Mouse (Mus musculus): ENCODE measurements around the gene Rab3il1. TPM values are rescaled to one million over a fixed set of nuclear protein-coding genes. Genes with fewer than 3 reads are reported as not detected.

The Rab3il1 gene
- total RNA-seq, 1 experiment: 4.0 TPM

- Histone ChIP-seq H3K9me3 (ENCODE audit: control insufficient read depth, insufficient read depth, low read depth, low read length) (no peaks in the 10 kb centered on the region), H3K4me3 (ENCODE audit: insufficient read depth in 1 of 2, low read depth in 1 of 2, low read length in 2 of 2, poor library complexity in 1 of 2, severe bottlenecking in 1 of 2) (no peak overlapping the region), H3K36me3 (ENCODE audit: control insufficient read depth, insufficient read depth, low read length, poor library complexity, severe bottlenecking) (no peaks in the 10 kb centered on the region), H3K9ac (ENCODE audit: insufficient read depth, low read depth, low read length, poor library complexity, severe bottlenecking) (no peak overlapping the region), H3K27ac (ENCODE audit: insufficient read depth, low read depth, low read length, poor library complexity, severe bottlenecking) (no peak overlapping the region), H3K4me1 (ENCODE audit: control insufficient read depth in 2 of 2, insufficient read depth in 2 of 2, low read length in 2 of 2, poor library complexity in 1 of 2) (no peaks in the 10 kb centered on the region)
- TF ChIP-seq ZC3H11A (IDR thresholded peaks at IDR 0.05; ENCODE audit: borderline replicate concordance, low read depth, low read length) (no peak), CHD2 (IDR thresholded peaks at IDR 0.05; ENCODE audit: low read depth, low read length) (no peak), ZNF384 (IDR thresholded peaks at IDR 0.05; ENCODE audit: low read depth, low read length) (no peak), MAFK (IDR thresholded peaks at IDR 0.05; ENCODE audit: insufficient read depth, low read depth, low read length) (no peak), HCFC1 (IDR thresholded peaks at IDR 0.05; ENCODE audit: borderline replicate concordance, insufficient read depth, low read length) (no peak)
- in situ Hi-C loops (cut with MboI; ENCODE audit: low sequenced_read_pairs in 2 of 2, unreplicated experiment in 2 of 2): loop anchor here in 1 of 2 experiments (5.0 kb wide), 1 partner anchor 34 kb away; no protein-coding TSS in a partner anchor
- DNase-seq (ENCODE audit: low read depth, low spot score): no peak
Measured at GRCm38 (mm10) chr19:10003696-10004095, 2.2 kb downstream of the Rab3il1 start.

DNA sequence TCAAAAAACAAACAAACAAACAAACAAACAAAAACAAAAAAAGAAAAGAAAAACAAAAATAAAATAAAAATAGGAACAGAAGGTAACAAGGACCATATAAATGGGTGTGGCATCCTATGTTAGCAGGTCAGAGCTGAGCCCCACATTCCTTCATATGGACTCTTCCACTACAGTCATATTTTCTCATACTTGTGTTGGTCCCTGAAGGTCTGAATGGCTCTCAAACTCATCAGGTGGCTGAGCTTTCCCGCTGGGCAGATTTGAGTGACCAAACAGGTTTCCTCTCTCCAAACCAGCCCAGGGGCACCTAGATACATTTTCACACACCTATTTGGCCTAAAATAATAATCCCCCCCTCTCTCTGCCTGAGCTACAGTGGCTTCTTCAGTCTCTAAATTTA, 9.9 kb downstream of the Rab3il1 start:
- H3K27ac ChIP-seq (ENCODE audit: insufficient read depth, low read depth, low read length, poor library complexity, severe bottlenecking): no peak overlapping the region
- no peaks in the 10 kb centered on the region for H3K9me3 ChIP-seq (ENCODE audit: control insufficient read depth, insufficient read depth, low read depth, low read length)
- H3K4me1 ChIP-seq (ENCODE audit: control insufficient read depth in 2 of 2, insufficient read depth in 2 of 2, low read length in 2 of 2, poor library complexity in 1 of 2): peaks cover 14 to 17% of the 10 kb centered on the region in 2 experiments; a peak in 2 of 4 replicates
- DNase-seq (ENCODE audit: low read depth, low spot score): no peak
- no peak overlapping the region for H3K9ac ChIP-seq (ENCODE audit: insufficient read depth, low read depth, low read length, poor library complexity, severe bottlenecking)
- H3K36me3 ChIP-seq (ENCODE audit: control insufficient read depth, insufficient read depth, low read length, poor library complexity, severe bottlenecking): no peaks in the 10 kb centered on the region
- in situ Hi-C loops (cut with MboI; ENCODE audit: low sequenced_read_pairs in 2 of 2, unreplicated experiment in 2 of 2): no loop called here
- TF ChIP-seq ZC3H11A (IDR thresholded peaks at IDR 0.05; ENCODE audit: borderline replicate concordance, low read depth, low read length) (no peak), CHD2 (IDR thresholded peaks at IDR 0.05; ENCODE audit: low read depth, low read length) (no peak), ZNF384 (IDR thresholded peaks at IDR 0.05; ENCODE audit: low read depth, low read length) (no peak), MAFK (IDR thresholded peaks at IDR 0.05; ENCODE audit: insufficient read depth, low read depth, low read length) (no peak), HCFC1 (IDR thresholded peaks at IDR 0.05; ENCODE audit: borderline replicate concordance, insufficient read depth, low read length) (no peak)
- no peak overlapping the region for H3K4me3 ChIP-seq (ENCODE audit: insufficient read depth in 1 of 2, low read depth in 1 of 2, low read length in 2 of 2, poor library complexity in 1 of 2, severe bottlenecking in 1 of 2)

DNA sequence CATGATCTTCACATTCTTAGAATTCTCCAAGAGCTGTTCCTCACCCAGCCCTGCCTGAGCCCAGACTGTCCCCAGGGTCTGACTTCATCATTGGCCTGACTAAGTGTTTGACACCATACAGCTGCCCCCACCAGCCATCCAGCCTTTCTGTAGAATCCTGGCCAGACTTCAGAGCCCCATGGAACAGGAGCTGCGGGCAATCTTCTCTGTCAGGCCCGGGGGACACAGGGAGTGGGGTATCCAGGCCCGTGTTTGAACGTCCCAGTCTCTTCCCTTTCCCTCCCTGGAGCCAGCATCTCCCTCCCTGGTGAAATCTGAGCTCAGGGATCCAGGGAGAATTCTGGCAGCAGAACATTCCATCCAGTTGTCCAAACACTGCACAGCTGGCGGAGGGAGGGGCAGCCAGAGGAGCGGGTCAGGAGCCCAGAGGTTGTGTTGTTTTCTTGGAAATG, 11.4 kb downstream of the Rab3il1 start:
- TF ChIP-seq HCFC1 (IDR thresholded peaks at IDR 0.05; ENCODE audit: borderline replicate concordance, insufficient read depth, low read length) (no peak), MAFK (IDR thresholded peaks at IDR 0.05; ENCODE audit: insufficient read depth, low read depth, low read length) (no peak), CHD2 (IDR thresholded peaks at IDR 0.05; ENCODE audit: low read depth, low read length) (no peak), ZC3H11A (IDR thresholded peaks at IDR 0.05; ENCODE audit: borderline replicate concordance, low read depth, low read length) (no peak), ZNF384 (IDR thresholded peaks at IDR 0.05; ENCODE audit: low read depth, low read length) (no peak)
- Histone ChIP-seq H3K4me1 (ENCODE audit: control insufficient read depth in 2 of 2, insufficient read depth in 2 of 2, low read length in 2 of 2, poor library complexity in 1 of 2) (peaks cover 18 to 19% of the 10 kb centered on the region in 2 experiments; a peak in 3 of 4 replicates), H3K9ac (ENCODE audit: insufficient read depth, low read depth, low read length, poor library complexity, severe bottlenecking) (0 out of 2 replicates have a peak overlapping the region, but pooled peaks have one; percentile 7), H3K9me3 (ENCODE audit: control insufficient read depth, insufficient read depth, low read depth, low read length) (no peaks in the 10 kb centered on the region), H3K36me3 (ENCODE audit: control insufficient read depth, insufficient read depth, low read length, poor library complexity, severe bottlenecking) (no peaks in the 10 kb centered on the region), H3K4me3 (ENCODE audit: insufficient read depth in 1 of 2, low read depth in 1 of 2, low read length in 2 of 2, poor library complexity in 1 of 2, severe bottlenecking in 1 of 2) (no peak overlapping the region), H3K27ac (ENCODE audit: insufficient read depth, low read depth, low read length, poor library complexity, severe bottlenecking) (no peak overlapping the region; the same call in 1 of the 2 replicates)
- in situ Hi-C loops (cut with MboI; ENCODE audit: low sequenced_read_pairs in 2 of 2, unreplicated experiment in 2 of 2): no loop called here
- no peak for DNase-seq (ENCODE audit: low read depth, low spot score)

- Histone ChIP-seq H3K4me1 (ENCODE audit: control insufficient read depth in 2 of 2, insufficient read depth in 2 of 2, low read length in 2 of 2, poor library complexity in 1 of 2) (peaks cover 19% of the 10 kb centered on the region in 2 experiments; a peak in 3 of 4 replicates), H3K9ac (ENCODE audit: insufficient read depth, low read depth, low read length, poor library complexity, severe bottlenecking) (no peak overlapping the region), H3K4me3 (ENCODE audit: insufficient read depth in 1 of 2, low read depth in 1 of 2, low read length in 2 of 2, poor library complexity in 1 of 2, severe bottlenecking in 1 of 2) (no peak overlapping the region), H3K27ac (ENCODE audit: insufficient read depth, low read depth, low read length, poor library complexity, severe bottlenecking) (peak overlapping the region; percentile 29; the same call in 1 of the 2 replicates), H3K9me3 (ENCODE audit: control insufficient read depth, insufficient read depth, low read depth, low read length) (no peaks in the 10 kb centered on the region), H3K36me3 (ENCODE audit: control insufficient read depth, insufficient read depth, low read length, poor library complexity, severe bottlenecking) (no peaks in the 10 kb centered on the region)
- TF ChIP-seq HCFC1 (IDR thresholded peaks at IDR 0.05; ENCODE audit: borderline replicate concordance, insufficient read depth, low read length): no peak
- no peak for TF ChIP-seq CHD2 (IDR thresholded peaks at IDR 0.05; ENCODE audit: low read depth, low read length)
- in situ Hi-C loops (cut with MboI; ENCODE audit: low sequenced_read_pairs in 2 of 2, unreplicated experiment in 2 of 2): no loop called here
- DNase-seq (ENCODE audit: low read depth, low spot score): no peak
Measured at GRCm38 (mm10) chr19:10013348-10013747, 11.9 kb downstream of the Rab3il1 start.

GRCm38 (mm10) chr19:10013913-10014312, 12.4 kb downstream of the Rab3il1 start:
- H3K27ac ChIP-seq (ENCODE audit: insufficient read depth, low read depth, low read length, poor library complexity, severe bottlenecking): no peak overlapping the region
- DNase-seq (ENCODE audit: low read depth, low spot score): no peak
- in situ Hi-C loops (cut with MboI; ENCODE audit: low sequenced_read_pairs in 2 of 2, unreplicated experiment in 2 of 2): no loop called here
- no peak overlapping the region for H3K9ac ChIP-seq (ENCODE audit: insufficient read depth, low read depth, low read length, poor library complexity, severe bottlenecking)
- H3K9me3 ChIP-seq (ENCODE audit: control insufficient read depth, insufficient read depth, low read depth, low read length): no peaks in the 10 kb centered on the region
- H3K4me3 ChIP-seq (ENCODE audit: insufficient read depth in 1 of 2, low read depth in 1 of 2, low read length in 2 of 2, poor library complexity in 1 of 2, severe bottlenecking in 1 of 2): no peak overlapping the region
- no peaks in the 10 kb centered on the region for H3K36me3 ChIP-seq (ENCODE audit: control insufficient read depth, insufficient read depth, low read length, poor library complexity, severe bottlenecking)
- H3K4me1 ChIP-seq (ENCODE audit: control insufficient read depth in 2 of 2, insufficient read depth in 2 of 2, low read length in 2 of 2, poor library complexity in 1 of 2): peaks cover 18 to 23% of the 10 kb centered on the region in 2 experiments; a peak in 3 of 4 replicates
- no peak for TF ChIP-seq ZC3H11A (IDR thresholded peaks at IDR 0.05; ENCODE audit: borderline replicate concordance, low read depth, low read length)
- no peak for TF ChIP-seq ZNF384 (IDR thresholded peaks at IDR 0.05; ENCODE audit: low read depth, low read length)
- TF ChIP-seq MAFK (IDR thresholded peaks at IDR 0.05; ENCODE audit: insufficient read depth, low read depth, low read length): no peak
- TF ChIP-seq HCFC1 (IDR thresholded peaks at IDR 0.05; ENCODE audit: borderline replicate concordance, insufficient read depth, low read length): no peak
- TF ChIP-seq CHD2 (IDR thresholded peaks at IDR 0.05; ENCODE audit: low read depth, low read length): no peak
